Mouse (Mus musculus): ENCODE data around the gene Cd300lg.

Cd300lg gene

DNA sequence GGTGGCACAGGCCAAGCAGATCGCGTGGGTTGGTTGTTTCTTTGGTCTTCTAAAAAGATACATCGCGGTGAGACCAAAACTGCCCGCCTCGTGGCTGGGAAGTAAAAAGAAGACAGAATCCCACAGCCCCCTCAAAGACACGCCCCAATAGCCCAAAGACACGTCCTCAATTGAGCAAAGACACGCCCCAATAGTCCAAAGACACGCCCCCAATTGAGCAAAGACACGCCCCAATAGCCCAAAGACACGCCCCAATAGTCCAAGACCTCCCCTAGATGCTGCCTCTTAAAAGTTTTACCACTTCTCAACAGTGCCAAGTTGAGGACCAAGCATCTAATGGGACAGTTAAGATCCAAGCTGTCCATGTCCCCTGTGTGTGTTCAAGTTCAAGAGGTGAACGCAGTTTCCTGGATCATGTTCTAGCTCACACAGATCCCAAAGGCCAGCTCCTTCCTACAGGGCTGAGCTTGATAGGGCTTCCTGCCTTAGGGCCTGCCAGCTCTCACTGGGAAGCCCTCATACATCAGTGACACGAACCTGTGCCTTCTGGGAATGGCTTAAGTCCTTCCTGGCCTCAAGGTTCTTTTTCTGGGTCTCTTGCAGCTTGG, 8.7 kb downstream of the Cd300lg start:
- no peak for DNase-seq (ENCODE audit: extremely low spot score, low read depth, low spot score)

DNA sequence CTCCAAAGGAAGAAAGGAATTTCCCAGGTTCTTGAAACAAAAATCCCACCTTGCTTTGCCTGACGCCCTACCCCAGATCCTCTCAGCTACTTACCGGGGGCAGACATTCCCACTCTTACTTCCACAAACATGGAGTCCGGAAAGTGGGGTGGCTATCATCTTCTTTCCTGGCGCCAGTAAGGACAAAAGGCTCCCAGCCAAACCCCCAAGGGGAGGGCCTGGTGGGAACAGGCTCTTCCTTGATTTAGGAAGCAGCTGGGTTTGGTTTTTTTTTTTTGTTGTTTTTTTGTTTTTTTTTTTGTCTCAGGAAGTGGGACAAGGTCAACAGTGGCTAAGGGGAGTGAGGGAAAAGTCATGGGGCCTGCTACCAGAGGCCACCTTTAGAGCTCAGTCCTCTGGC, 10.2 kb downstream of the Cd300lg start:
- no peak for DNase-seq (ENCODE audit: extremely low spot score, low read depth, low spot score)

DNA sequence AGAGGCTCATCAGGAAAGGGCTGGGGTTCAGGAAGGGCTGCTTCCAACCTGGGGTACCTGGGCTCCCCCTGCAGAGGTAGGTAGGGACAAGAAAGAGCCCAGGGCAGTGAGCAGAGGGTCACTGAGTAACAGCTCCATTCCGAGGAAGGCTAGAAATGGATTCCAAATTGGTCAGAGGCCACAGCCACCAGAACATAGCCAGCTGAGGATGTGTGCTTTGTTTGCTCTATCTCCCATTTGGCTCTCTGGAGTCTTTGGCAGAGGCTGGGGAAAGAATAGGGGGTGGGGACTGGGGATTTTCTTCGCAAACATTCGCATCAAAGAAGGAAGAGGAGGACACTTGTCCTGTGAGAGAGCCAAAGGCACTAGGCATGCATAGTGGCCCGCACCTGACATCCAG, 10.6 kb downstream of the Cd300lg start:
- no peak for DNase-seq (ENCODE audit: extremely low spot score, low read depth, low spot score)

DNA sequence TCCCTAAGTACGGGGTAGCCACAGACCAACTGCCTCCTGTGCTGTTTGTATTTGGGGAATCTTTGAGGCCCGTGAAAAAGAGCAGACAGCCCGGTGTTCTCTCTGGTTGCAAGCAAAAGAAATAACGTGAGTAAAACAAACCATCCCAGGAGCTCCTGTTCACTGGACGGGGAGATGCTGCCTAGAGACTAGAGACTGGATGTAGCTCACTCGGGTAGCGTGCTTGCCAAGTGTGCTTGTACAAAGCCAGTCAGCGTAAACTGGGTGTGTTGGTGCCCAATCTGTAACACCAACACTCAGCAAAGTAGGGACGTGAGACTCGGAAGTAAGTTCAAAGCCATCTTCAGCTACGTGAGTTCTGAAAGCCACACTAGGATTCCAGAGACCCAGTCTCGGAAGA, 11.4 kb downstream of the Cd300lg start:
- no peak for DNase-seq (ENCODE audit: extremely low spot score, low read depth, low spot score)

DNA sequence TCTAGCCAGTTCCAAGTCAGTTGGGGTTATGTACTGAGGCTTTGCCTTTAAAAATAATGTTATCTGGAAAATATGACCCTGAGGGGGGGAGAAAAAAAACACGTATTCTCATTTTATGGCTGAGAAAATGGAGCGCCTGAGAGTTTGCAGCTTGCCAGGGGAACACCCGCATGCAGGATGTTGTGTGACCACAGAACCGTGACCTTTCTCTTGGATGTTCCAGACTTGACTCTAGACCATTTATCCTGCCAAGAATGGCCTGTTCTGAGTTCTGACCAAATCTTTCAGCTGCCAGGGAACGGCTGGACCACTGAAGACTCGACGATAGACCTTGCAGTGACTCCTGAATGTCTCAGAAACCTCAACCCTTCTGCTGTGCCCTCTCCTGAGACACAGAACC, 11.9 kb downstream of the Cd300lg start:
- no peak for DNase-seq (ENCODE audit: extremely low spot score, low read depth, low spot score)

DNA sequence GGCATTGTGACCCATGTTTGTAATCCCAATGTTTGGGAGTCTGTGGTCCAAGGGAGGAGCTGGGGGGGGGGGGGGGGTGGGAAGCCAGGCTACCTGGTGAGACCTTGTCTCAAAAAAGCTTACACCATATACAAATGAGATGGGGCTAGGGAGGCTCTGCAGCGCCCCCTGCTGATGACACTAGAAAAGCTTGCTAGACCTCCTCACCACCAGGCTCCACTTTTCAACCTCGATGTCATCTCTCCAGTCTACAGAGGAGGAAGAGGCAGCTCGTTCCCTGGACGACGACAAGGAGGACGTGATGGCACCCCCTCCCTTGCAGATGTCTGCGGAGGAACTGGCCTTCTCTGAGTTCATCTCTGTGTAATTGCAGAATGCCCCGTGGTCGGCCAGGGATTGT, 12.5 kb downstream of the Cd300lg start:
- no peak for DNase-seq (ENCODE audit: extremely low spot score, low read depth, low spot score)

DNA sequence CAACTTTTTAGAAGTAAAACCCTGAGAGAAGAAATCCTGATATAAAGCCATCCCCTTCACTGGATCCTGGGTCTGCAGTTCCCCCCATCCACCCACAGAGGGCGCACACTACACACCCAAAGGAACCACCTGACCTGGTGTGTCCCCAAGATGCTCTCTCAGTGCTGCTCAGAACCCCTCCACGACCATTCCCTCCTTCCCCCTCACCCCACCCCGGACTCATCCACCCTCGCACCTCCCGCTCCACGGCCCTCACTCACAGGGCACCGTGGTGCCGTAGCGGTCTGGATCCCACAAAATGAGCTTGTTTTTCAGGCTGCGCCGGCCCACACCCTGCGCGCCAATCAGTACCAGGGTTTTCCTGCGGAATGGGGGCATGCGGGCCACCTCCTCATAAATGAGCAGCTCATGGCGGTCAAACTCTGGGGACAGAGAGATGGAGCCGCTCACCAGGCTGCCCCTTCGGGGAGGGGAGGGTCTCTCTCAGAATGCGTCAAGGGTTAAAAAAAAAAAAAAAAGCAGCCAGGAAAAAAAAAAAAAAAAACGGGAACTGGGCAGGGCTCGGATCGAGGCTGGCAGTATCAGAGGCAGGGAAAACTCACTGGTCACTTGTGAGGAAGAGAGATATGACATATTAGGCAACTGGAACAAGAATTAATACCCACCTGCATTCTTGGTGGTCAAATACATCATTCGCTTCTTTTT, 20.1 kb downstream of the Cd300lg start:
- DNase-seq (ENCODE audit: extremely low spot score, low read depth, low spot score) = peak; percentile 50

DNA sequence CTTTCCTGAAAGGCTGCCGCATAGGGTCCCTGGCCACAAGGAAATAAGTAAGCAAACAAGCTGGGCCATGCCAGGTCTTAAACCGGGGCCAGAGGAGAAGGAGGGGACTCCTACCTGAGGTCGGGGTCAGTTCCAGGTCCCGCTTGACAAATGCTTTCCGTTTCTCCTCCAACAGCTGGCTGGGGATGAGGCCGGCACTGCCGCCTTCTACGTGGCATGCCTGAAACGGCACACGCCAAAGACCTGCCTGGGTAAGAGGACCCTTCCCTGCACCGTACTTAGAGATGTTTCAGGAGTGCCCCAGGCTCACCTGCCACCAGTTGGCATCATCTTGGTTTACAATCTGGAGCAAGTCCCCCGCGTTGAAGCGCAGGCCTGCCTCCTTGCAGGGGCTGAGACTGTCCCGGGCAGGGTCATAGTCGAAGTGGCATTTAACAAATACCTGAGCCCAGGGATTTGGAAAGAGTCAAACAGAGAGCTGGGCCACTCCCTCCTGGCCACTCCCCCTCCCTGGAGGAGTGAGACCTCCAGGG, 20.7 kb downstream of the Cd300lg start:
- no peak for DNase-seq (ENCODE audit: extremely low spot score, low read depth, low spot score)

DNA sequence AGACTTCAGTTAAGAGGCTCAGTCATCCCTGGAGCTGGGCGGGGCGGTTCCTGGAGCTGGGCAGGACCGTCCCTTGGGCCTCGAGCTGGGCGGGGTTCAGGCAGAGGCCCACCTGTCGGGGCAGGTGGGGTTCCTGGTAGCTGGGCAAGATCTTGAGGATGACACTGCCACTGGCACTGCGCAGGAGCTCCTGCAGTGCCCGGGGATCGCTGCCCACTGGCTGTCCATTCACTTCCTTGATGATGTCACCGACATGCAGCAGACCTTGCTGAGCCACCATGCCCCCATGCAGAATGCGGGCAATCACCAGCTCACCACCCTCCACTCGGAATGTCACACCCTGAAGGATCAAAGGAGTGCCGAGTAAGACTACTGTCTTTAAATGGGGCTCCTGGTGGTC, 21.8 kb downstream of the Cd300lg start:
- no peak for DNase-seq (ENCODE audit: extremely low spot score, low read depth, low spot score)

DNA sequence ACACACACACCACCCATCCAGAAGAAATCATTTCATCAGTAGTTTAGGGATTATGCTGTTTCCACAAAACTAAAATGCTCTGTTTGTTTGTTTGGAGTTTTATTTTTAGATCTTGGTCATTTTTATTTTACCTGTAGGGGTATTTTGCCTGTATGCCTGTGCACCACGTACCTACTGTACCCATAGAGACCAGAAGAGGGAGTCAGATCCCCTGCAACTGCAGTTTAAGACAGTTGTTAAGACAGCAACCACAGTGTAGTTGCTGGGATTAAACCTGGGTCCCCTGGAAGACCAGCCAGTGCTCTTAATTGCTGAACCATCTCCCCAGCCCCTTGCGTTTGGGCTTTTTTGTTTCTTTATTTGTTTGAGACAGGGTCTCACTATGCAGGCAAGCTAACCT, 27.7 kb downstream of the Cd300lg start:
- DNase-seq (ENCODE audit: extremely low spot score, low read depth, low spot score) = no peak

DNA sequence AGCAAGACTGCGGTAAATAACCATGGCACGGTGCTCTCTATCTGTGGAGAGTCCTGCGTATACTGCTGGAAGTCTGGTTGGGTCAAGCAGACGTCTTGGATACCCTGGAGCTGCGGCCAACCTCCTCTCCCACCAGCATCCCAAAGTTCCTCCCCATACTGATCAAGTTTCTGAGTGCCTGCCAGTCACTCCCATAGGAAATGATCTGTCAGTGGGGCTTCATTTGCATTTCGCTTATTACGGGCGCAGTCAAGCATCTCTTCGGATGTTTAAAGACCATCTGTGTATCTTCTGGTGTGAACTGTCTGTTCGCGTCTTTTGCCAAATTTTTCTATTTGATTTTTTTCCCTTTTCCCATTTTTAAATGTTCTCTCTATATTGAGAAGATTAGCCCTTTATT, 28.3 kb downstream of the Cd300lg start:
- no peak for DNase-seq (ENCODE audit: extremely low spot score, low read depth, low spot score)

DNA sequence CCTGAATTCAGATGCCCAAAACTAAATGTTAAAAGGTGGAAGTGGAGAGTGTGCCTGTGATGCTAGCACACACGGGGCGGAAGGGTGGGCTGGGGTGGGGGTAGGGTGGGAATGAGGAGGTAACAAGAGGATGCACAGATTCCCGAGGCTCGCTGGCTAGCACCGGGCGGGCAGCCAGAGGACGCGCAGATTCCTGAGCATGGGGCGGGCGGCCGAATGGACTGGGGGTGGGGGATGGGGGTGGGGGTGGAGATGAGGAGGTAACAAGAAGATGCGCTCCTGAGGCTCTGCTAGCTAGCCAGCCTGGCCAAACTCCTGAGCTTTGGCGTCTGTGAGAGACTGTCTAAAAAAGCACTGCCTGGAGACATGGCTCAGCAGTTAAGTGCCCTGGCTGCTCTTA, 29.1 kb downstream of the Cd300lg start:
- no peak for DNase-seq (ENCODE audit: extremely low spot score, low read depth, low spot score)

DNA sequence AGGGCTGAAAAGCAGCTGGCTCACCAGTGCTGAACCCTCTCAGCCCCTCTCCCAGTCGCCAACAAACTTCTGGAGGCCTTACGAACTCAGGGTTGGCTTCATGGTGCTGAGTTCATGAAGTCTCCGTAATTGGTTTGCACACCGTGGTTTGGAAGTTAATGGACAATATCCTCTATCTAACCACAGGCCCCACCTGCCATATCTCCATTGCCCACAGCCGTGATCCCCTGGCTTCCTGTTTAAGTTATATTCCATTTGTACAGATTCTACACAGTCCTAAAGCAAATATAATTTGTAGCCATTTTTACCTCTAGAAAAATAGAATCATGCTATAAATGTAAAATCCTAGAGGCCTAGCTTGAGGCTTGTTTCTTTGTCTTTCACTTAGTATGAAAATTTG, 31.4 kb downstream of the Cd300lg start:
- no peak for DNase-seq (ENCODE audit: extremely low spot score, low read depth, low spot score)

DNA sequence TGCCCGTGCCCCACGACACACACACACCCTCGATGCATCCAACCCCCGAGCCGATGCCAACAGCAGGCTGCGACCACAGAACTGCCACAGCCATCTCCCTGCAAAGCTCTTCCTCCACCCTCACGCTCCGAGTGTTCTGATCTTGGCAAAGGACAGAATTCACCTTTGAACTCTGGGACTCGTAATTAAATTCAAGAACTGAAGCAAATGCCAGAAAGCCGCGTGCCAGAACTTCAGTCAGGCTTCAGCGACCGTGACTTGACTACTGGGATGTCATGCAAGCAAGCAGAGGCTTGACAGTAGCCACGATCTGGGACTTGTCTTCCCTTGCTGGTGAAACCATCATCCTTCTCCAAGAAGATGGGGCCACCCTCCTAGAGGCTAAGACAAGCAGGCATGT, 32.4 kb downstream of the Cd300lg start:
- DNase-seq (ENCODE audit: extremely low spot score, low read depth, low spot score) = no peak

DNA sequence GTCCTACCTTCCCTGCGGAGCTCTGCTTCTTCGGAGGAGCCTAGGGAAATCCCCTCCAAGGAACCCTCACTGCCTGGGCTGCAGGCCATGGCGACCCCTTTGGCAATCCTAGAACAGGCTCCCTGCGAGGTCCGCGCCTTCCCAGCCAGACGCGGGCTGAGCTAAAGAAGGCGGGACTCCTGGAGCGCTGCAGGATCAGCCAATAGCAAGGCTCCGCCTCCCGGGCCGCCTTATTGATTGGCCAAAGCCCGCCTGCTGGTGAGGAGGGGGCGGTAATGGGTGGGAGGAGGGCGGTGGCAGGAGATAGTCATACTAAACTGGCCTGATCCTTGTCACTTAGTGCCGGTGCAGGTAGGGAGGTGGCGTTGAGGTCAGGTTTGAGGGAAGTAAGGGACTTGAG, 41.0 kb downstream of the Cd300lg start:
- DNase-seq (ENCODE audit: extremely low spot score, low read depth, low spot score) = no peak

DNA sequence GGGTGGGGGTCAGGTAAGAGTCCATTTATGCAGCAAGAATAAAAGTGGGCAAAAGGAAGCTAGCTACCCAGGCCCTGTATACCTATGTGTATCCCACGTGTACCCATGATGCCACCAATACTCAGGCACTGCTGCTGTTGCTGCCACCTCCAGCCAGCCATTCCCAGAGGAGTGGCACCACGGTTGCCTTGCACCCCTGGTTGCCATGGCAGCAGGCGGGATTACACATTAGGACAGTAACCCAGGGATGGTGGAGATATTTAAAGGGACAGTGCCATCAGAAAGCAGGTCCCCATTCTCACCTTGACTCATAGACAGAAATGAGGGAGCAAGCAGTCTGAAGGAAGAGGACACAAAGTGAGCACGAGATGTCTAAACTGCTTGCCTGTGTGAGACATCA, 41.9 kb downstream of the Cd300lg start:
- DNase-seq (ENCODE audit: extremely low spot score, low read depth, low spot score) = no peak

DNA sequence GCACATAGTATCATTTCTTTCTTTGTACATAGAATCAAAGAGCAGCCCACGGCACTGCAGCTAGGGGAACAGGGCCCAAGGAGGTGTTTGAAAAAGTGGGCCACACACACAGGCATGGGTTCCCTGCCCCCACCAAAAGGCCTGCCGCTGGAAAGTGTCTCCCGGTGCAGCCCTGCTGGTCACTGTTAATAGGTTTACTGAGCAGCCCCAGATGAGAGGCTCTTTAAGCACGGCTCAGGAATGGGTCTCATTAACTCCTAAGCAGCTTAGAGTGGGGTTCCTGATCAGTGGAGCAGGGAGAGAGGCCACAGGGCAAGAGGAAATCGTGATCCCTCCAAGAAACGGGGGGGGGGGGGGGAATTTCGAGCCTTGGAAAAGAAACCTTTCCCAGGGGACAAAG, 42.9 kb downstream of the Cd300lg start:
- no peak for DNase-seq (ENCODE audit: extremely low spot score, low read depth, low spot score)

DNA sequence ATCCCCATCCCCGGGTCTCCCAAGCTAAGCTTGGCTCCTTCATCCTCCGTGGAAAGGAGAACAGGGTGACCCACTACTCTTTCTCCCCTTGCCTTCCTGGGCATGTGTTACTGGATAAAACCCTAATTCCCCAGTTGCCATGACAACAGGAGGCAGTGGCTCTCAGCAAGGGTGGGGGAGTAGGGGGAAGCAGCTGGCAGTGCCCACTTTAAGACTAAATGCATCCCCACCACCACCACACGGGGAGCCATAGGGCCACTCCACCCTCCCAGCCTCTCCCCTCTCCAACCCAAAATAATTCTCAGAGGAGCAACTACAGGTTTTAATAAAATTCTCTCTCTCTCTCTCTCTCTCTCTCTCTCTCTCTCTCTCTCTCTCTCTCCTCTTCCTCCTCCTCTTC, 45.0 kb downstream of the Cd300lg start:
- DNase-seq (ENCODE audit: extremely low spot score, low read depth, low spot score) = no peak

DNA sequence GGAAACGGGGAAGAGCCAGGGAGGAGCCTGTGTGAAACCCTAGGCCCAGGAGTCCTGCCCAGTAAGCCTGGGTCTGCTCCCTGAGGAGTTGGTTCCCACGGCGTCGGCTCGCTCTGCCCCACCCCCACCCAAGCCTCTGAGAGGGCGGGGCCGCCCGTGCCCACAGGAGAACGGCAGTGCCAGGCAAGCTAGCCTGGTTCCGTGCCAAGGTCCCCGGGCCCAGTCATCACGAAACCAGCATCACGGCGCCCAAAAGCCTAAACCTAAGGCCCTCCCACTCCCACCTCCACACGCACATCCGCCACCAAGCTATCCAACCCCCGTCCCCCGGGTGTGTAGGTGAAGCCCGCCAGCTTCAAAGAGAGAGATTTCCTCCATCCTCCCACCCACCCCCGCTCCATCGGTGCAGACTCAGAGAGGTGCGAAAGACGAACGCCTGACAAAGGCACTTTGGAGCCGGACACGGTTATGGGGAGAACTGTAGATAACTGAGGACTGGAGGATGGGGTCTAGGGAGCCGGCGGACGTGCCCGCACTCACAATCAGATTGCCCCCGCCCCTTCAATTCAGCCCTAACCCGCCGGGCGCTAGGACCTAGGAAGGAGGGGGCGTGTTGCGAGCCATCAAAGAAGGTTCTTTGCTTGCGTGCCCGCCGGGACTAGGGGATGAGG, 45.9 kb downstream of the Cd300lg start:
- DNase-seq (ENCODE audit: extremely low spot score, low read depth, low spot score) = no peak

DNA sequence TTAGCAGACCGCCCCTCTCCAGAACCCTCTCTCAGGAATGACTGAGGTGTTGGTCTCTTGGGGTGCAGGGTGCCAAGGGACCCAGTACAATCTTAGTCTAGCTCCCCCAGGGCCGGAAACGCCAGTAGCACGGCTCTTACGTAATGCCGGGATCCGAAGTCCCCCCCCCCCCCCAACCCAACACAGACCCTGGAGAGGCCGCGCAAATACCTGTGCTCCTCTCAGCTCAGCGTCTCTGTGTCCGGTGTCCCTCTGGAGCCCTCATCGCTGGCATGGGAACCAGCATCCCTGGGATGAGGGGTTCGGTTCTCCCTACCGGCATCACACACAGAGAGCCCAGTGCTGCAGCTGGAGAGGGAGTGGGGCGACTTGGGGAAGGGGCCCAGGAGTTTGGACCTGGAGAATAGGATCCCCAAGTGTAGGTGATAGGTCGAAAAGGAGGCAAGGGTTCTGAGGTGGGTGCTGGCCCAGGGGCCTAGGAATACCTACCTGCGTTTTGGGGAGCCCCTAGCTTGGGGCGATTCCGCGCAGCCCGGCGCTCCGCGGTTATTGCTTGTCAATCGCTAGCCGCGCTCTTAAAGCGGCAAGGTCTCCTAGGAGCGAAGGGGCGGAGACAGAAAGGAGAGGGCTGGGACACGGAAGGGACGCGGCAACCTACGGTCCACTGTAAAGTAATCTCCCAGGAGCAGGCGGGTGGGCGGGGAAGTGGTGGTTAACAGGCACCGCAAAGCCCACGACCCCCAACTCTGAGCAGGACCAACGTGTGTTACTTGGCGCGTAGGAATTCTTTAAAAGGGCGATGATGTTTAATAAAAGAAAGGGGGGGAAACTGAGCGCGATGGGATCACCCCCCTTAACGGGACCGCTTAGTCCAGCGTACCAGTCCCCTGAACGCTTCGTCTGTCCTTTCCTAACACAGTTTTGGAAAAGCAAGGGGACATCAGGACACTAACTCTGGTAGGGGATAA, 46.9 kb downstream of the Cd300lg start, which contains the start of gene Mpp2:
Gene Mpp2 (minus strand): TSS at position 585 of the 968 bp plus-strand sequence.
- DNase-seq (ENCODE audit: extremely low spot score, low read depth, low spot score) = no peak

Data from hindlimb bud, embryonic 11.5 days (tissue).